7 mouse cellular contexts compared by ENCODE assay signal in the genomic region with DNA sequence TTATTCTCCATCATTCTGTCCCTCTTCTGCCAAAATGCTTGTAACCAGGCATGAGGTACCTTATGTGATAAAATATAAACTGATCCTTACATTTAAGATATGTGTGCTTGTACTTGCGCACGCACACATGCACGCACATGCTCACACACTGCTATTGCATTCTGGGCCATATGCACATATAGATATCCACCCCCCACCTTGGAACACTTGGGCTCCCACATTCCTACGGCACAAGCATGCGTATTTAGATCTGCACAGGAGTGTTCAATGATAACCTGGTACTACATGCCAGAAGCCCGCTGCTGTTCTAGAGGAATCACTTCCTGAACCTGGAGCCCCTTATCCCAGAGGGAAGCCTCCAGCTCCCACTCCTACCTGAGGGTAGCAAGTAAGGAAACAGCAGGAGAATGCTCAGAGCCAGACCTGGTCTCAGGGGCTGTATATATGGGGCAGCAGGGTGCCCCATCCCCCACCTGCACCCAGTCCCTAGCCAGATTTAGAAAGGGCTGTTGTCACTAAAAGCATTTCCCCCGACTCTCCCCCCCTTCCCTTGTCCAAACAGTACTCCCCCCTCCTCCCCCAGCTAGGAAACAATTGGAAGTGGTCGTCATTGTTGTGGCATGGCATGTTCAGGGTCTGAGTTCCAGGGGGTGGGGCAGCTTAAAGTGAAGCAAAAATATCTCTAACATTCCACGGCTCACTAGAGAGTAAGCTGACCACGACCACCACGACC. TPM values are rescaled to one million over a fixed set of nuclear protein-coding genes. Genes with fewer than 3 reads are reported as not detected.
DNase-seq lines count a peak whose midpoint lies in the region; ATAC-seq lines count a peak whose summit lies in the region.

A gene (minus strand): TSS at position 491 of the 733 bp plus-strand sequence.

- H3K4me1 ChIP-seq in brown adipose tissue, adult 24 weeks (ENCODE audit: control insufficient read depth, insufficient read depth, insufficient read length, low read length) = no peaks in the 10 kb centered on the region
- H3K4me1 ChIP-seq in embryonic facial prominence, embryonic 13.5 days = peaks cover 25% of the 10 kb centered on the region
- H3K4me1 ChIP-seq in heart, embryonic 12.5 days (replicated peaks) = peaks cover 50% of the 10 kb centered on the region
- H3K4me1 ChIP-seq in limb, embryonic 13.5 days = peaks cover 6% of the 10 kb centered on the region; the same call in 1 of the 2 replicates

- H3K27ac ChIP-seq in brown adipose tissue, adult 24 weeks (replicated peaks; ENCODE audit: low read depth, low read length) = no peak within 1 kb of the TSS
- peak within 1 kb of the TSS; percentile 48; the same call in 1 of the 2 replicates for H3K27ac ChIP-seq in embryonic facial prominence, embryonic 13.5 days
- peak within 1 kb of the TSS; percentile 99 for H3K27ac ChIP-seq in heart, embryonic 12.5 days (ENCODE audit: poor library complexity, severe bottlenecking)
- no peak within 1 kb of the TSS for H3K27ac ChIP-seq in limb, embryonic 13.5 days

- no peak for DNase-seq in thymus, postnatal 14 days
- no peak for DNase-seq in right cerebral cortex, adult 2 months (ENCODE audit: low spot score in 2 of 2)
- no peak for DNase-seq in c-Kit-positive CD71-positive TER-119-positive erythroid progenitor cells, embryonic 14.5 days (ENCODE audit: low spot score)

- 0 out of 2 replicates have a peak within 1 kb of the TSS, but pooled peaks have one; percentile 40 for H3K9ac ChIP-seq in embryonic facial prominence, embryonic 13.5 days
- peak within 1 kb of the TSS; percentile 95 for H3K9ac ChIP-seq in heart, embryonic 12.5 days
- H3K9ac ChIP-seq in limb, embryonic 13.5 days = no peak within 1 kb of the TSS

- H3K4me3 ChIP-seq in brown adipose tissue, adult 24 weeks (ENCODE audit: insufficient read depth, low read depth, low read length) = no peak within 1 kb of the TSS
- H3K4me3 ChIP-seq in embryonic facial prominence, embryonic 13.5 days = no peak within 1 kb of the TSS
- peak within 1 kb of the TSS; percentile 63 for H3K4me3 ChIP-seq in heart, embryonic 12.5 days
- no peak within 1 kb of the TSS for H3K4me3 ChIP-seq in limb, embryonic 13.5 days

- H3K27me3 ChIP-seq in embryonic facial prominence, embryonic 13.5 days = no peaks in the 10 kb centered on the region
- H3K27me3 ChIP-seq in heart, embryonic 12.5 days (replicated peaks) = peaks cover 32% of the 10 kb centered on the region; the same call in 1 of the 2 replicates
- H3K27me3 ChIP-seq in limb, embryonic 13.5 days = no peaks in the 10 kb centered on the region

- no peaks in the 10 kb centered on the region for H3K9me3 ChIP-seq in embryonic facial prominence, embryonic 13.5 days
- H3K9me3 ChIP-seq in heart, embryonic 12.5 days (replicated peaks) = no peaks in the 10 kb centered on the region
- H3K9me3 ChIP-seq in limb, embryonic 13.5 days = no peaks in the 10 kb centered on the region

- H3K36me3 ChIP-seq in embryonic facial prominence, embryonic 13.5 days = no peaks in the 10 kb centered on the region
- H3K36me3 ChIP-seq in heart, embryonic 12.5 days = peaks cover 36% of the 10 kb centered on the region
- no peaks in the 10 kb centered on the region for H3K36me3 ChIP-seq in limb, embryonic 13.5 days

- no peak for ATAC-seq in embryonic facial prominence, embryonic 13.5 days (ENCODE audit: insufficient number of reproducible peaks, insufficient read depth, low FRiP score, low TSS enrichment, low read depth)
- ATAC-seq in heart, embryonic 12.5 days (ENCODE audit: insufficient number of reproducible peaks, low FRiP score) = peak; percentile 63
- ATAC-seq in limb, embryonic 13.5 days (ENCODE audit: low FRiP score, low read depth) = no peak

- no peak within 1 kb of the TSS for H3K4me2 ChIP-seq in embryonic facial prominence, embryonic 13.5 days
- H3K4me2 ChIP-seq in heart, embryonic 12.5 days = peak within 1 kb of the TSS; percentile 69
- H3K4me2 ChIP-seq in limb, embryonic 13.5 days (replicated peaks) = no peak within 1 kb of the TSS

- 52% methylated on average over 11 of the region's 11 CpGs for whole genome bisulfite sequencing in embryonic facial prominence, embryonic 13.5 days
- WGBS in heart, embryonic 12.5 days = 23% methylated on average over 11 of the region's 11 CpGs
- WGBS in limb, embryonic 13.5 days = 62% methylated on average over 11 of the region's 11 CpGs

RNA-seq across cellular contexts. Expression of the gene that starts here (rescaled TPM):
- 12.0 and 23.5 TPM in 2 replicates for polyA plus RNA-seq in brown adipose tissue, adult 24 weeks (2012; ENCODE audit: insufficient read depth, insufficient read length, missing spikeins)
- 3.3 and 10.8 TPM in 2 replicates for polyA plus RNA-seq in embryonic facial prominence, embryonic 13.5 days (2015; fragmentation: Nextera tagmentation; extraction: Ambion mirVana)
- 5,583 and 5,934 TPM in 2 replicates for polyA plus RNA-seq in heart, embryonic 12.5 days (2016; fragmentation: Nextera tagmentation; extraction: Ambion mirVana)
- 23.8 and 24.9 TPM in 2 replicates for polyA plus RNA-seq in limb, embryonic 13.5 days (2015; fragmentation: Nextera tagmentation; extraction: Ambion mirVana)

Comparison
In these comparisons a context has a peak if more than half of its experiments do, and no peak if none do; other contexts are left out.
1. RNA of the gene that starts here (polyA plus RNA-seq): 5,583 to 5,934 TPM in heart, embryonic 12.5 days; 23.8 to 24.9 TPM in limb, embryonic 13.5 days, 12.0 to 23.5 TPM in brown adipose tissue, adult 24 weeks and 3.3 to 10.8 TPM in embryonic facial prominence, embryonic 13.5 days; every median in the first group is over 100 times any median in the second.
2. H3K27ac ChIP-seq: peak in embryonic facial prominence, embryonic 13.5 days (single experiment) and heart, embryonic 12.5 days (single experiment); none in brown adipose tissue, adult 24 weeks (single experiment) and limb, embryonic 13.5 days (single experiment).